Mouse (Mus musculus): ENCODE results near the gene Auh.

Gene Auh

DNA sequence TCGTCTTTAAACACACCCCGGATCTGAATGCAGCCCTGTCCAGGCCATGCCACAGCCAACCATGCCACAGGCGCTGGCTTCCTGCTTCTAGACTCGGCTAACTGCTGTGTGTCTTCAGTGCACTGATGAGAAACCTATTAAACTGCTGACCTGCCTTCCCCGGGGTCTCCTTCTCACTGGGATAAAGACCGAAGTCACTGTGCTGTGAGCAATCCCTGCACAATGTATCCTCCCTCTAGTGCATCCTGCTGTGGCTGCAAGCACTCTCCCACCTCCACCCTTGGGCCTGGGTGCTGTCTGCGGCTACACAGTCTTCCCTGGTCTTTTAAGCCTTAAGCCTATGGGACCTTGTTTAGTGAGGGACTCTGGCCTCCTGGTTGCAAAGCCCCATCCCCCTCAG, 50.7 kb downstream of the Auh start:
- DNase-seq (ENCODE audit: low spot score in 2 of 2): no peak

DNA sequence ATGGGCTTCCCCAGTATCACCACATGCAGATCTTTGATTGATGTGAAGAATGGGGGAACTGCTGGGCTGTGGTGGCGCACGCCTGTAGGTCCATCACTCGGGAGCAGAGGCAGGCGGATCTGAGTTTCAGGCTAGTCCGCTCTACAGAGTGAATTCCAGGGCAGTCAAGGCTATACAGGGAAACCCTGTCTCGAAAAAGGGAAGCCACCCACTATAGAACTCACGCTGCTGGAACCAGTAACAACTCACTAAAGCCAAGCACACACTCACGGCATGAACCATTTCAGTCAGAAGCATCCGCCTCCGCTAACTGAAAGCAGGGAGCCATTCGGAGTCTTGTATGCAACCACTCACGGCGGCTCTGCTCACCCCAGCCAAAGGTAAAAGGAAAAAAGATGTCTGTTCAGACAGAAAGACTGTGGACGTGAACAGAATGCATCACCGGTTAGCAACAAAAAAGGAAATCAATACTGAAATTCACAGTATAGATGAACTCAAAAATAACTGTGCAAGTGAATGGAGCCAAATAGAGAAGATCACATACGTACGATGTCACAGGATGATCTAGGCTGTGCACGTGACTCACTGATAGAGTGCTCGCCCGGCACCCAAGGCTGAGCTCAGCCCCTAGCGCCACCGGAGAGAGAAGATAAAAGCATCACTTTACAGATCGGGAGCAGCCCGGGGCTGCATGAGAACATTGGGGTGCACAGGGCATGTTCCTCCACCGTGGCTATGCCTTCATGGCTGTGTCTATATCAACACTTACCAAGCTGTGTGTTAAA, 53.7 kb downstream of the Auh start:
- no peak for DNase-seq (ENCODE audit: low spot score in 2 of 2)

DNA sequence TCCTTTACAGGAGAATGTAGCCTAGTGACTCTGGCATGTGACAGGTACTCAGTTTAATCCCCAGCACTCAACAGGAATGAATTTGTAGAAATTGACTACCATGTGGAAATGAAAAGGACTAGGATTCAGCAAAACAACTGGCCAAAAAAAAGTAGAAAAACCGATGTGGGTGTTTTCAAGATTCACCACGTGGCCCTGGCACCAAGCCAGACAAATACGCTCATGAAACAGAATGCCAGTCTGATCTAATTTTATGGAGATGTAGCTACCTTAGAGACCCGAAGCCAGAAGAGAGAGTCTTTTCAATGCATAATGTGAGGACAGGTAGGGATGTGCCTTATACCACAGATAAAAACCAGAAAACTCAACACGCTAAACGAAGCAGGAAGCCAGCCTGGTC, 54.4 kb downstream of the Auh start:
- no peak for DNase-seq (ENCODE audit: low spot score in 2 of 2)

DNA sequence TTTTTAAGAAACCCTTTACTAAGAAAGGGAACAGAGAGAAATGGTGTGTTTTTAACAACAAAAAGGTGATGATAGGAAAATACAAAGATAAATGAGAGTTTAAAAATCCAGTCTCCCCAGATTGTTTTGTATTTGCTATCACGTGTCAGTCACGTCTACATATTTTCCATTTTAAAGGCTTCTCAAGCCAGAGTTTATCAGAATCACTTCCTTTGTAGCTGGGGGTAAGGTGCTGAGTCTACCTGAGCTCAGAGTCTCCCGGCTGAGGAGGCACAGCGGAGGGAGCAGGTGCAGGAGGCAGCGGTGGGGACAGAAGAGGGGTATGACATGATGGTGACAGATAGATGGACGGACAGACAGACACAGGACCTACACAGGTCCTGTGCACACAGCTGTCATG, 55.1 kb downstream of the Auh start:
- DNase-seq (ENCODE audit: low spot score in 2 of 2): no peak

DNA sequence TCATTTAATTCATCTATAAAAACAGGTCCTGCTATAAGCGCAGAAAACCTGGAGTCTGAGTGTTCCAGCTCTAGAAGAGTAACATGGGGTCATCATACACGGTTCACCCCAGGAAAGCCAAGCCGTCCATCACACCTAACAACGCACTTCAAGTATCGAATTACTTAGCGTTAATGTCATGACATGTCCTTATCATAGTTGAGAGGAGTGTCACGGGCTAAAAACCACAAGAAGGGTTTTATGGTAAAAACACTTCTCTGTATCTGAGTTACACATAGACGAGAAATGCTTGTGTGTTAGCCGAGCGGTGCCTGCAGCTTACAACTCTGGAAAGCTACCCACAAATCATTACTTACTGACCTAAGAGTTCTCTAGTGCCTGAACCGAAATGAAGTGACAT, 55.6 kb downstream of the Auh start:
- no peak for DNase-seq (ENCODE audit: low spot score in 2 of 2)

DNA sequence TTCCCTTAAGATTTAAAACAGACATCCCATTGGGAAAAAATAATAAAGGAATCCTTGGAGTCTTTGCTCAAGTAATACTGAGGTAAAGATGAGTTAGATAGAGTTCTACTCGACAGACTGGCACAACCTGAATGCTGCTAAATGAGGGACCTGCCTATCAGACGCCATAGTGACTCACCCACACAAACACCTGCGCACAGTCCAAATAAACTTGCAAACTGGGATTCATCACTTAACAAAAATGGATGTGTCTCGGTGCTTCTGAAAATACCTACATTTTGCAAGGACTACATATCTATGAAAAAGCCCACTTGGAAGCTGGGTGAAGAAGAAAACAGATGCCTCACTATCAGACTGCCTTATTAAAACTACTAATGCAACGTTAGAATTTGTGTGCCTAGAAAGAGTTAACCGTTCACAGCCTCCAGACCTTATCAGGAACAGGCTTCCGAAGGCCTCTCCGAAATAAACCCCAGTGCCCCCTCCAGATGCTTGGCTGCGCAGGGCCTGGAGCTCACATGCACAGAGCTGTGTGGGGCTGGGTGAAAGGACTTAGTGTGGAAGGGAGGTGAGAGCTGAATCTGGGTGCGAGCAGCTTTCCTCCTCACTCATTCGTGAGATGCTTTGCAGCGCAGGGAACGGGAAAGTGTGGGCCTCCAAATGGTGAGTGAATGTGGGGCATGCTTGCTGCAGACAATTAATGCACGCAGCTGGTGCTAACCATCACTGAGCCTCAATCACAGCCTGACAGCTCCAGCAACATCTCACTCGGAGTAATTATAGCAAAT, 63.3 kb downstream of the Auh start:
- no peak for DNase-seq (ENCODE audit: low spot score in 2 of 2)

DNA sequence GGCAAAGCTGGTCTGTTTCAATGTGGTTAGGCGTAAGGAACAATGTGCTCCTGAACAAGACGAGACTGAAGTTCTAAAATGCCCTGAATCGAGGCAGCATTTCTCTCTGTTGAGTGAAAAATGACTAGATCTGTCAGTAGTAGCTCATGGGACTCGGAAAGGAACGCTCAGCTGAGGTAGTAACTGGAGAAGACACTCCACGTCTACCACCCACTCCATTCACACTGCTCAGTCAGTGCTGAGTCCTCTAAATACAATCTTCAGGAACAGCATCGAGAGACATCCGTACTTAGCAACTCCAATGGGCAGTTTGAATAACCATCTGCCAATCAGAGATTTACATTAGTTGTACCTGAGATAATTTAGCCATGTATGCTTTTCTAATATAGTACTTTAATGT, 66.0 kb downstream of the Auh start:
- no peak for DNase-seq (ENCODE audit: low spot score in 2 of 2)

DNA sequence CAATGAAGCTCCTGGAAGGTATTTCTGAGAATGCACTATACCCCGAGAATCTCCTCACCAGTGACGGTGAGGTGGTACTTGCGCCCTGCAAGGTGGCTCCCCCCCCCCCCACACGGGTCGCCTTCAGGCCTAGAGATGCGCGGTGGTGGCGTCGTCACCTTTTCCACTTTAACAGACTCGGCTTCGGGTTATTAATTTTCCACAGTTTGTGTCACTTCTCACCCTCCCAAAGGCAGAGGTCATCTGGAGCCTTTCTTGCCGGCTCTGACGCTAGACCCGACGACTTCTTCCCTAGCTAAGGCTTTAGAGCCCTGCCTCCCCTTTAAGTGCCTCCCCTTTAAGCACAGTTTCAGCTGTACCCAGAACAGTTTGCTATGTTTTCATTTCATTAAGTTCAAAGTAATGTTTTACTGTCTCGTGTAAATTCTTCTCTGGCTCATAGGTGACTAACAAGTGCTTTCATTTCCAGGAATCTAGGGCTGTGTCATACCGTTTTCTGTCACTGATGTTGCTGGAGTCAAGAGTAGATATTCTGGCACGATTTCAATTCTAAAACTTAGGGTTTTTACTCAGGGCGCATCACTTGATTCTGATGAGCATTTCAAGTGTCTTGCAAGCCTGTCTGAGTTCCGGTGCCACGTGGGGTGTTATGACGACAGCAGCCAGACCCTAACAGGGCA, 69.3 kb downstream of the Auh start:
- DNase-seq (ENCODE audit: low spot score in 2 of 2): no peak

- DNase-seq (ENCODE audit: low spot score in 2 of 2): no peak
Measured at GRCm38 (mm10) chr13:52859065-52859820, 70.2 kb downstream of the Auh start.

DNA sequence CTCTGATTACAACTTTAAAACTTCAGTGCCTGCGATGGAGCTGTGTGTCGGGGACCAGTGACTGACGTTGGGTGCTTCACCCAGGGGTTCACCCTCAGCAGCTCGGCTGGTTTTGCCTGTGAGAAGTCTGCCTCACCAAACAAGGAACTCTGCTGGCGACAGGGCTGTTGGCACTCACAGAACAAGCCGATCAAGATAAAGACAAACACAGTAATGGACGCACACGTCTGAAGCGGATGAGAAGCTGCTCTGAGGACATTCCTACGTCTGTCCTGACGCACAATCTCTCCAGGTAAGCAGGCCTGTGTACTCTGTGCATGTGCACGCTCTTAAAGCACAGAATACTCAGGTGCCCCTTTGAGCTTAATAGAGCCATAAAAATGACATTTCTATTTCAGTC, 71.1 kb downstream of the Auh start:
- no peak for DNase-seq (ENCODE audit: low spot score in 2 of 2)

GRCm38 (mm10) chr13:52857781-52858180, 71.7 kb downstream of the Auh start:
- no peak for DNase-seq (ENCODE audit: low spot score in 2 of 2)

- no peak for DNase-seq (ENCODE audit: low spot score in 2 of 2)
Measured at GRCm38 (mm10) chr13:52853536-52853935, 75.9 kb downstream of the Auh start.

DNA sequence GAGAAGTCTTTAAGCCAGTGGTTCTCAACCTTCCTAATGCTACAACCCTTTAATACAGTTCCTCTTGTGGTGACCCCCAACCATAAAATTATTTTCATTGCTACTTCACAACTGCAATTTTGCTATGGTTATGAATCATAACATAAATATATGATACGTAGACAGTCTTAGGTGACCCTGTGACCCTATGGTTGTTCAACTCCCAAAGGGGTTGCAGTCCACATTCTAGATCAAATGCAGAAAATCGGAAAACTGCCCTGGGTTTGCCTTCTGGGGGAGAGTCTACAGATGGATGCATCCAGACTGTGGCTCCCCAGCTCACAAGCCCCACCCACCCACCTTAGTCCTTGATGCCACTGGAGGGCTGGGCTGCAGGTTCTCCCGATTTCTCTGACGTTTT, 77.6 kb downstream of the Auh start:
- no peak for DNase-seq (ENCODE audit: low spot score in 2 of 2)

- DNase-seq (ENCODE audit: low spot score in 2 of 2): no peak
Measured at GRCm38 (mm10) chr13:52850024-52850723, 79.3 kb downstream of the Auh start.

DNA sequence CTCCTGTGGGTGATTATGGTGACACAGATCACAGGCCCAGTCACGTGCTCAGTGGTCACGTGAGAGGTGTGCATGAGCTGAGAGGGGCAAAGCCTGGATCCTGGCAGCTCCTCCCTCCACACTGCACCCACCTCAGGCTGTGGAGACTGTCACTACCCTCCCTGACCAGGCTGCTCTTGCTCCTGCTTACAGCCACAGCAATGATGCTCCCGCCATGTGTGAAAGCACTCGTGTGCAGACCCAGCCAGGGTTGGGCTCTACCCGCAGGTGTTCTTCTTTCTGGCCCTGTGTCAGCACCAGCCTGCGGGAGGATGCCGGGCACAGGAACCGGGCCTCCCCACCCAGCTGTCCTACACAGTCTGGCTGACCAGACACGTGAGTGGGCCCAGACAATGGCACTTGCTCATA, 80.1 kb downstream of the Auh start:
- DNase-seq (ENCODE audit: low spot score in 2 of 2): peak in 1 of 2 experiments; percentile 26

GRCm38 (mm10) chr13:52847481-52847880, 82.0 kb downstream of the Auh start:
- DNase-seq (ENCODE audit: low spot score in 2 of 2): no peak

DNA sequence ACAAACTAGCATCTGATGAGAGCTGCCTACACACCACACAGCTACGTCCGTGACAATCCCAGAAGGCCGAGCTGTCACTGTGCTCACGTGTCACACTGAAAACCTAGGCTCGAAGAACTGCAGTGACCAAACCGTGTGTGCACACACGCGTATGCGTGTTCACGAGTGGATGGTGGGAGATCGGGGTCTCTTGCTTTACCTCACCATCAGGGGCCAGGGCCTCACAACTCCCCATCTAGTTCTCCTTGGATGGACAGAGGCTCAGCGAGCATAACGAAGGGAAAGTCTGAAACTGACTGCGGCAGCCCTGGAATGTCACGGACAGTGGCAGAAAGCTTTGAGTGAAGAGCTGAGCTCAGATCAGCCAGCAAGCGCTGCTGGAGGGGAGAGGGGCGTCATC, 82.4 kb downstream of the Auh start:
- DNase-seq (ENCODE audit: low spot score in 2 of 2): no peak

- no peak for DNase-seq (ENCODE audit: low spot score in 2 of 2)
Measured at GRCm38 (mm10) chr13:52845618-52846017, 83.9 kb downstream of the Auh start.

DNA sequence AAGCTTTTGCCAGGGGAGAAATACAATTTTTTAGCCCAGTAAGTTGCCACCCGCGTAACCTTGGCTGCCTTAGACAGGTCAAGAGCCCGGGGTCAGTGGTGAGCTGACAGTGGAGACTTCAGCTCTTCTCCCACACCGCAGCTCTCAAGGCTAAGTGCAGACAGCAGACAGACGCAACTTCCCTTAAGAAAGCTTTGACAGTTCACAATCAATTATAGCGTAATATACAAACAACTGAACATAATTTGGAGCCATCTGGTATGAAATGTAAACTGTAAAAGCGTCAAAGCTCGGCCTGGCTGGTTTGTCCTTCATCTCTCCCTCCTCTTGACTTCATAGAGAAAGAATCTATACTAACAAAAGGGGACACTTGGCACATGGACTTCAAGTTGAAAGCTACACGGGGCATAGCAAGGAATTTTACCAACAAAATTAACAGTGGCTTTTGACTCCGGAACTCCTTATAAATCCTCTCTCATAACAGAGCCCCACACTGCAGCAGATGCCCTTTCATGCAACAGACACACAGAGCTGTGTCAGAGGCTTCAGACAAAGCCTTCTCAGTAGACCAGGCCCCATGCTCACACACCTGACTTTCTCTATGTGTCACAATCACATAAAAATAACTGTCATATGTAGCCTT, 85.8 kb downstream of the Auh start:
- DNase-seq (ENCODE audit: low spot score in 2 of 2): no peak

- no peak for DNase-seq (ENCODE audit: low spot score in 2 of 2)
Measured at GRCm38 (mm10) chr13:52836231-52836630, 93.2 kb downstream of the Auh start.

DNA sequence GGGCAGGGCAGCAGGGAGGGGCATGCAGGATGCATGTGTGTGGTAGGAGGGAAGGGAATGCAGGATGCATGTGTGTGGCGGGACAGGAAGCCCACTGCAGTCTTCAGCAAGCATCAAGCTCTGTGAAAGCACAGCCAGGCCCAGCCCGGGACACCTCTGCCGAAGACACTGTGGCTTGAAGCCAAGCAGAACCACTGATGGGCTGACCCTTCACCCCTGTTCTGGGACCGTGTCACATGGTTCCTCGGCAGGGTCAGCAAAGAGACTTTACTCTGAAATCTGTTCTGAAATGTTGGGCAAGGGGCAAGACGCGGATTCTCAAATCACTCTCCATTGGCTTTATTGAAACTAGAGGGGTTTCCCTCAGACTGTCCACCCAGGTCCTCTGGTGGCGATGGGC, 94.9 kb downstream of the Auh start:
- DNase-seq (ENCODE audit: low spot score in 2 of 2): no peak
